Mouse (Mus musculus): ENCODE measurements at regions not wholly inside any gene's neighbourhood (a gene's known extent, or its start where the extent isn't known, plus 50 kb on each side); places are given as distances from the start of the nearest gene placed in this dataset.
A peak's percentile ranks its signal among the peaks of the same experiment; 100 is the strongest.
"Not testable (repeated sequence)": the region's sequence is repeated elsewhere in the genome, so short reads cannot be mapped to it uniquely, and the experiment has no call there.

- DNase-seq; intact Hi-C loops (cut with DNase I): not testable (repeated sequence)
Observed at GRCm38 (mm10) chr4:8462414-8462813, 223.6 kb upstream of the Car8 start.

GRCm38 (mm10) chr4:8454346-8454745 is 215.5 kb upstream of the Car8 start:
- DNase-seq: no peak
- intact Hi-C loops (cut with DNase I): no loop called here

- DNase-seq: no peak
- intact Hi-C loops (cut with DNase I): no loop called here
Observed at GRCm38 (mm10) chr4:8432393-8432792, 193.6 kb upstream of the Car8 start.

GRCm38 (mm10) chr4:8431032-8431332 is 192.1 kb upstream of the Car8 start:
- intact Hi-C loops (cut with DNase I): no loop called here
- no peak for DNase-seq

GRCm38 (mm10) chr4:8430269-8431031 is 191.6 kb upstream of the Car8 start:
- intact Hi-C loops (cut with DNase I): no loop called here
- no peak for DNase-seq

- no peak for DNase-seq
- intact Hi-C loops (cut with DNase I): no loop called here
Observed at GRCm38 (mm10) chr4:8429771-8430170, 190.9 kb upstream of the Car8 start.

GRCm38 (mm10) chr4:8428629-8429523 is 190.0 kb upstream of the Car8 start:
- DNase-seq: no peak
- intact Hi-C loops (cut with DNase I): no loop called here

GRCm38 (mm10) chr4:8427812-8428211 is 189.0 kb upstream of the Car8 start:
- DNase-seq: no peak
- intact Hi-C loops (cut with DNase I): no loop called here

- intact Hi-C loops (cut with DNase I): no loop called here
- DNase-seq: no peak
Observed at GRCm38 (mm10) chr4:8423392-8424045, 184.7 kb upstream of the Car8 start.

- DNase-seq: no peak
- intact Hi-C loops (cut with DNase I): no loop called here
Observed at GRCm38 (mm10) chr4:8421285-8421684, 182.4 kb upstream of the Car8 start.

GRCm38 (mm10) chr4:8418374-8419031 is 179.7 kb upstream of the Car8 start:
- DNase-seq: no peak
- intact Hi-C loops (cut with DNase I): no loop called here

GRCm38 (mm10) chr4:8417821-8418220 is 179.0 kb upstream of the Car8 start:
- intact Hi-C loops (cut with DNase I): no loop called here

GRCm38 (mm10) chr4:8413307-8413706 is 174.5 kb upstream of the Car8 start:
- intact Hi-C loops (cut with DNase I): no loop called here
- DNase-seq: no peak

More at GRCm38 (mm10) chr4:8417821-8418220, 179.0 kb upstream of the Car8 start:
- DNase-seq: no peak

- DNase-seq: no peak
- intact Hi-C loops (cut with DNase I): no loop called here
Observed at GRCm38 (mm10) chr4:8400069-8400468, 161.2 kb upstream of the Car8 start.

- intact Hi-C loops (cut with DNase I): no loop called here
- DNase-seq: no peak
Observed at GRCm38 (mm10) chr4:8399430-8399829, 160.6 kb upstream of the Car8 start.

- no peak for DNase-seq
- intact Hi-C loops (cut with DNase I): no loop called here
Observed at GRCm38 (mm10) chr4:8398969-8399368, 160.1 kb upstream of the Car8 start.

GRCm38 (mm10) chr4:8383162-8383561 is 144.3 kb upstream of the Car8 start:
- intact Hi-C loops (cut with DNase I): no loop called here

GRCm38 (mm10) chr4:8382125-8382417 is 143.2 kb upstream of the Car8 start:
- intact Hi-C loops (cut with DNase I): no loop called here
- DNase-seq: no peak

More at GRCm38 (mm10) chr4:8383162-8383561, 144.3 kb upstream of the Car8 start:
- no peak for DNase-seq

GRCm38 (mm10) chr4:8381408-8382124 is 142.7 kb upstream of the Car8 start:
- intact Hi-C loops (cut with DNase I): no loop called here

GRCm38 (mm10) chr4:8380711-8381338 is 142.0 kb upstream of the Car8 start:
- DNase-seq: peak in 1 of 2 experiments; percentile 8
- intact Hi-C loops (cut with DNase I): no loop called here

More at GRCm38 (mm10) chr4:8381408-8382124, 142.7 kb upstream of the Car8 start:
- DNase-seq: no peak
